Mouse (Mus musculus): ENCODE results near the gene Fzd10. TPM values are rescaled to one million over a fixed set of nuclear protein-coding genes. Genes with fewer than 3 reads are reported as not detected.

Fzd10 gene
- polyA plus RNA-seq, 1 experiment from 2014 or later = 14.0 TPM

DNA sequence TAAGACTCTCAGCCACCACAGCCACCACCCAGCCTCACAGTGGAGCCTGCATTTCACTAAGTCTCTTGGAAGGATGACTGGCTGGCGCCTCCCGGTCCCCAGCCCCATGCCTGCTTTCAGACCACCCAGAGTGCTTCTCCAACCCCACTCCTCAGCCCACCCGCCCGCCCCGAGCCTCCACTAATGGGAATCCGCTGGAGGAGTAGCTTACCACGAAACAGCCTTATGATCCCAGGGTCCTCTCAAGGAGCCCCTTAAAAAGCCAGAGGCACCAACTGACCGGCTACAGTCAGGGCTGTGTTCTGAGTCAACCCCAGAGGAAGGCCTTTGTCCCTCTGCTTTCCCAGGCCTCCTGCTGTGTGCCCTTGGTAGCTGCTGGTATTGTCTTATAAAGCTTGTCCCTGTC, 19.1 kb upstream of the Fzd10 start:
- peak overlapping the region; percentile 89 for H3K27ac ChIP-seq (replicated peaks)
- H3K4me3 ChIP-seq = peak overlapping the region; percentile 32
- peaks cover 11% of the 10 kb centered on the region for H3K36me3 ChIP-seq
- peaks cover 36% of the 10 kb centered on the region for H3K27me3 ChIP-seq (ENCODE audit: low read depth, poor library complexity, severe bottlenecking)
- WGBS = 7% methylated on average over 8 of the region's 8 CpGs
- DNase-seq (ENCODE audit: low spot score) = peak; percentile 59
- peaks cover 44% of the 10 kb centered on the region for H3K4me1 ChIP-seq
- no peaks in the 10 kb centered on the region for H3K9me3 ChIP-seq (replicated peaks)

DNA sequence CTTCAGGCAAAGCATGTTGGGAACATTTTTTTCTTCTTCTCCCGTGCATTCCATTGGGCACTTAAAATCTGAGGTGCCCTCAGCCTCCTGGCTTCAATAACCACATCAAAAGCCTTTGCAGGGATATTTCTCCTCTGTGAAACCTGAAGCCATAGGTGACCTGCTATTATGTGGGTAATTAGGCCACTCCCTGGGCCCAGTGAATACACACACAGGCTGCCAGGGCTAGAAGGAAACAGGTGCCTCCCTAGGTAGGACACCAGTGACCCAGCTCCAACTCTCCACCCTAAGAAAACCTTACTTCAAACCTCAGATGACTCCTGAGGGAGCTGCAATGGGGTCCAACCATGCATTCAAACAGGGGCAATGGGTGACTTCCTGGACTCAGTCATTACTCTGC, 11.4 kb upstream of the Fzd10 start:
- peaks cover 46% of the 10 kb centered on the region for H3K27me3 ChIP-seq (ENCODE audit: low read depth, poor library complexity, severe bottlenecking)
- DNase-seq (ENCODE audit: low spot score) = no peak
- no peaks in the 10 kb centered on the region for H3K9me3 ChIP-seq (replicated peaks)
- WGBS = 79% methylated on average over 1 of the region's 1 CpGs
- H3K36me3 ChIP-seq = peaks cover 18% of the 10 kb centered on the region
- no peak overlapping the region for H3K27ac ChIP-seq (replicated peaks)
- peaks cover 9% of the 10 kb centered on the region for H3K4me1 ChIP-seq
- H3K4me3 ChIP-seq = no peak overlapping the region

DNA sequence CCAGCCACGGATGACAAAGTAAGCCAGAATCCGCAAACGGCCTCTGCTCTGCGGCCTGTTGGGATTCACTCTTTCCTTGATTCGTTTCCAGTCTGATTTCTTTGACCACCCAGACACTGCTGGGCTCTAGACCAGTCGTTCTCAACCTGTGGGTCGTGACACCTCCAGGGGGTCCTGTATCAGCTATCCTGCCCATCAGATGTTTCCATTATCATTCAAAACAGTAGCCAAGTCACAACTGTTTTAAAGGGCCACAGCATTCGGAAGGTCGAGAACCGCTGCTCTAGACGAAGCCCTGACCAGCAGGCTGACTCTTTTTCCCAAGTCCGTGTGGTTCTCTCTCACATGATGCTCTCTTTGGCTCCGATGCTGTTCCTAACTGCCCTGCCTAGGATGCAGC, 7.2 kb upstream of the Fzd10 start:
- whole genome bisulfite sequencing = 85% methylated on average over 13 of the region's 13 CpGs
- H3K4me1 ChIP-seq = peaks cover 48% of the 10 kb centered on the region
- peak overlapping the region; percentile 68 for H3K27ac ChIP-seq (replicated peaks)

DNA sequence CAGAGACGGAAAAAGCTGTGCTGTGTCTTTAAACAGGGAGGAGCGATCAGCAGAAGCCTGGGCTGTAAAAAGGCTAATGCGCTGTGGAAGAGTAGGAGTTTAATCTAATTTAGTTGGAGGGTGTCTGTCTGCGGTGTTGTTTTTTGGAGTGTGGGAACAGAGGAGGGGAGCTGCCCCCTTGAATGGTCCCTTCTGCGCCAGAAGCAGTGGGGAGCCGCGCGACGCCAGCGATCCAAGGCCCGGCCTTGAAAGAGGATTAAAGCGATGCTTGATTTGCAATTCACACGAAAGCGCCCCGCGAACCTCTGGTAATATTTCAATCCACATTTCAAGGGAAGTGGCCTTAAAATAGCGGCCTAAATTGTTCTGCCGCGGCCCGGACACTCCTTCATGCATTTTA, 3.8 kb upstream of the Fzd10 start:
- under 1% methylated on average over 20 of the region's 20 CpGs for WGBS
- H3K4me1 ChIP-seq = peaks cover 80% of the 10 kb centered on the region
- peaks cover 18% of the 10 kb centered on the region for H3K36me3 ChIP-seq
- peaks cover 72% of the 10 kb centered on the region for H3K27me3 ChIP-seq (ENCODE audit: low read depth, poor library complexity, severe bottlenecking)
- H3K4me3 ChIP-seq = peak overlapping the region; percentile 93
- DNase-seq (ENCODE audit: low spot score) = peak; percentile 85
- H3K9me3 ChIP-seq (replicated peaks) = no peaks in the 10 kb centered on the region
- peak overlapping the region; percentile 98 for H3K27ac ChIP-seq (replicated peaks)

More for the DNA sequence above, 7.2 kb upstream of the Fzd10 start:
- Histone ChIP-seq H3K9me3 (replicated peaks) (no peaks in the 10 kb centered on the region), H3K4me3 (no peak overlapping the region), H3K36me3 (peaks cover 18% of the 10 kb centered on the region), H3K27me3 (ENCODE audit: low read depth, poor library complexity, severe bottlenecking) (peaks cover 72% of the 10 kb centered on the region)
- DNase-seq (ENCODE audit: low spot score) = no peak

DNA sequence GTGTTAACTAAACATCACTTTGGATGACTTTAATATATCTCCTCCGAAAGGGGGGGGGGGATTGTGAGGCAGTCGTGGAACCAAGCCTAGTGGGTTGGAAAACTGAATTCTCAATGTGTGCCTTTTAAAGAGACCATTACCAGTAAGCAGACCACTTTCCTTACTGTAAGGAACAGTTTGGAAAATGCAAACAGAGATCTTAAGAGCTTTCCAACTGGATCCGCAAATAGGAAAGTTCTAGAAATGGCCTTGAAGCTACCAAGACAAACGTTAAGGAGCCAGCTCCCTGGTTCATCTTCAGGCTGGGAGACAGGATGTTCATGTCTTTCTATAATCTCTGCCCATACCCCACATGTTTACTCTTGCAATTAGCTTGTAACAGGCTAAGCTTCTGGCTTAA, 3.3 kb upstream of the Fzd10 start:
- H3K36me3 ChIP-seq = peaks cover 22% of the 10 kb centered on the region
- peak overlapping the region; percentile 93 for H3K4me3 ChIP-seq
- H3K27me3 ChIP-seq (ENCODE audit: low read depth, poor library complexity, severe bottlenecking) = peaks cover 72% of the 10 kb centered on the region
- DNase-seq (ENCODE audit: low spot score) = no peak
- H3K9me3 ChIP-seq (replicated peaks) = no peaks in the 10 kb centered on the region
- peaks cover 85% of the 10 kb centered on the region for H3K4me1 ChIP-seq
- H3K27ac ChIP-seq (replicated peaks) = peak overlapping the region; percentile 98
- WGBS = 7% methylated on average over 4 of the region's 4 CpGs

DNA sequence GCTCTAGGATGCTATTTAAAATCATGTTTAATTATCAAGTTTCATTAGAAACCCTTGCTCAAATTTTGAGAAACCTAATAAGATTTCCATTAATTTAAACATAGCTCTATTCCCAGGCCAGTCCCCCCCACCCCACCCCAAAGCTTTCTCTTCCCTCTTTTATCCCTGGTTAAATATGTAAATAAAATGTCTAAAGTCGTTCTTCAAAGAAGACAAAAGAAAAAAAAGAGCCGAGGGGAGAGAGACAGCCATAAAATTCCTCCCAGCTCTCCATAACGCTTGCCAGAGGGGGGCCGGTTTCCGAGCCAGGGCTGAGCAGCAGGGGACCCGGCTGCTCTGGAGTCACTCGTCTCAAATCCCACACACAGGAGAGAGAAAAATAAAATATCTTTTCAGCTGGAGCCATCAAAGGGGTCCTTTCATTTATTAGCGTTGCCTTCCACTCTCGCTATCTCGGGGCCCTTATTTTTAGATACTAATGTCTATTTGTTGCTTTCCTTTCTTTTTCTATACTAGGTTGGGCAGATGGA, 2.4 kb upstream of the Fzd10 start:
- peak; percentile 60 for DNase-seq (ENCODE audit: low spot score)
- H3K4me1 ChIP-seq = peaks cover 94% of the 10 kb centered on the region

DNA sequence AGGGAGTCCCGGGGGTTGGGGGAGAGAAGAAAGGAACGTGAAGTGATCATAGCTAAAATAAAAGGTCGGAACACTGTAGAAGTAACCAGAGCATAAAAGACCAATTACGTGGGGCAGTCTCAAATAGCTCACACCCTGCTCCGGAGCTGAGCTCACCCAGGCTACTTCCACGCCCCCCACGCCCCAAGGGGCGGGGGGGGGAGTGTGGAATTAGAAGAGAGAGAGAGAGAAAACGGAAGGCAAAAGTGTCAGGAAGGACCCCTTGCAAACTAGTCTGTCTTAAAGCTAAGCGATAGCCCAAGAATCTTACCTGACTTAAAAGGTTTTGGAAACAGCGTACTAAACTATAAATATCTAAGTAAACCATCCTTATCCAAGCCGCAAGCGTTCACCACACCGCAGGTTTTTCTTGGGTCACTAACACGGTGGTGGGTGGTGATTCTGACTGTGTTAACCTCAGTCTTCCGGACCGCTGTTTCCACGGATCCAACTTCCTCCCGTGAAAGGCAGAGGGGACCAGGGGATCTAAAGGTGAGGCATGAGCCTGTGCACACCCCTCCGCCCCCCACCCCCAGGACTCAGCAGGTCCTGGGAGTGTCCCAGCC, 1.8 kb upstream of the Fzd10 start:
- DNase-seq (ENCODE audit: low spot score) = peak; percentile 52
- peaks cover 68% of the 10 kb centered on the region for H3K27me3 ChIP-seq (ENCODE audit: low read depth, poor library complexity, severe bottlenecking)
- H3K9me3 ChIP-seq (replicated peaks) = no peaks in the 10 kb centered on the region
- peaks cover 22% of the 10 kb centered on the region for H3K36me3 ChIP-seq
- peak overlapping the region; percentile 98 for H3K27ac ChIP-seq (replicated peaks)
- WGBS = under 1% methylated on average over 20 of the region's 20 CpGs
- H3K4me1 ChIP-seq = peaks cover 98% of the 10 kb centered on the region
- peak overlapping the region; percentile 93 for H3K4me3 ChIP-seq

More for the DNA sequence above, 2.4 kb upstream of the Fzd10 start:
- Histone ChIP-seq H3K36me3 (peaks cover 23% of the 10 kb centered on the region), H3K27me3 (ENCODE audit: low read depth, poor library complexity, severe bottlenecking) (peaks cover 72% of the 10 kb centered on the region), H3K4me3 (peak overlapping the region; percentile 93), H3K9me3 (replicated peaks) (no peaks in the 10 kb centered on the region), H3K27ac (replicated peaks) (peak overlapping the region; percentile 98)
- under 1% methylated on average over 10 of the region's 10 CpGs for WGBS

DNA sequence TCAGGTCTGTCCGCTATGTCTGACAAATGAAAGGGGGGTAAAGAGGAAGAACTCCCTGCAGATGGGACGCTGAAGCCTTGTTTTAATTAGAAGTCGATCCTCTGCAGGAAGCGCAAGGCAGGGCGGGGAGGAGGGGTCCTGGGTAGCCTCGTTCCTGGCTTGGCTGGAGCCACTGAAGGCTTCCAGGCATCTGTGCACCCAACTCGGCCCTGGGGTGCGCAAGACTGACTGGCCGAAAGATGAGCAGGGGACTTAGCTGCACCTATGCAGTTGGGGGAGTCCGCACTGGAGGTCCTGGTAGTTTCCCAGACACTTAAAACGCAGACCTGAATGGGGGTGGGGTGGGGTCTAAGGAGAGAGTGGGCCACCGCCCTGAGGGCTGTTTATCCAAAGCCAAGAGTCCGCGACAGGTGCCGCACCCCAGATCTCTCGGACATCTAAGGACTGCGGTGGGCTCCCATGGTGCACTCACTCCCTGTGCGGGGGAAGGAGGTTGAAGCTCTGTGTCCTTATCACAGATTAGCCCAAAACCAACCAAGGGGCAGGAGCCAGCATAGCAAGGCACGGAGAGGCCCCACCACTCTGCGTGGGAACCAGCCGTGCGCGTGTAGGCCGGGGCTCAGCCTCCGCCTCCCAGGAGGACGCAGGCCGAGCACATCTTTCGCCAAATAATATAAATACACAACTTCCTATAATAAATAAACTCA, 1.1 kb upstream of the Fzd10 start:
- Histone ChIP-seq H3K4me3 (peak overlapping the region; percentile 93), H3K27ac (replicated peaks) (peak overlapping the region; percentile 98), H3K9me3 (replicated peaks) (no peaks in the 10 kb centered on the region), H3K36me3 (peaks cover 23% of the 10 kb centered on the region), H3K4me1 (peaks cover 98% of the 10 kb centered on the region), H3K27me3 (ENCODE audit: low read depth, poor library complexity, severe bottlenecking) (peaks cover 67% of the 10 kb centered on the region)
- 0% methylated on average over 28 of the region's 28 CpGs for WGBS
- DNase-seq (ENCODE audit: low spot score) = peak; percentile 71

DNA sequence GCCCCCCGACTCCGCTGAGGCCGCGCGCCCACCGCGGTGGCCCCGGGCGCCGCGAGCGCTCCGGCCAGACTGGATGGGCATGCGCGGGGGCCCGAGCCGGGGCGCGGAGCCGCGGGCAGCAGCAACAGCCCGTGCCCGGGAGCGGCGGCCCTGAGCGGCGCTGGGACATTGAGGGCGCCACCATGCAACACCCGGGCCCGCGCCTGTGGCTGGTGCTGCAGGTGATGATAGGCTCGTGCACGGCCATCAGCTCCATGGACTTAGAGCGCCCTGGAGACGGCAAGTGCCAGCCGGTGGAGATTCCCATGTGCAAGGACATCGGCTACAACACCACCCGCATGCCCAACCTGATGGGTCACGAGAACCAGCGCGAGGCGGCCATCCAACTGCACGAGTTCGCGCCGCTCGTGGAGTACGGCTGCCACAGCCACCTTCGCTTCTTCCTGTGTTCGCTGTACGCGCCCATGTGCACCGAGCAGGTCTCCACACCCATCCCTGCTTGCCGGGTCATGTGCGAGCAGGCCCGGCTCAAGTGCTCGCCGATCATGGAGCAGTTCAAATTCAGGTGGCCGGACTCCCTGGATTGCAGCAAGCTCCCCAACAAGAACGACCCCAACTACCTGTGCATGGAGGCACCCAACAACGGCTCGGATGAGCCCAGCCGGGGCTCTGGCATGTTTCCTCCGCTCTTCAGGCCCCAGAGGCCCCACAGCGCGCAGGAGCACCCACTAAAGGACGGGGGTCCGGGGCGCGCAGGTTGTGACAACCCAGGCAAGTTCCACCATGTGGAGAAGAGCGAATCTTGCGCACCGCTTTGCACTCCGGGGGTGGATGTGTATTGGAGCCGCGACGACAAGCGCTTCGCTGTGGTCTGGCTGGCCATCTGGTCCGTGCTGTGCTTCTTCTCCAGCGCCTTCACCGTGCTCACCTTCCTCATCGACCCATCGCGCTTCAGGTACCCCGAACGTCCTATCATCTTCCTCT, 684 bp downstream of the Fzd10 start:
- H3K27me3 ChIP-seq (ENCODE audit: low read depth, poor library complexity, severe bottlenecking) = peaks cover 68% of the 10 kb centered on the region
- no peaks in the 10 kb centered on the region for H3K9me3 ChIP-seq (replicated peaks)
- H3K4me1 ChIP-seq = peaks cover 97% of the 10 kb centered on the region
- H3K27ac ChIP-seq (replicated peaks) = peak overlapping the region; percentile 98
- H3K4me3 ChIP-seq = peak overlapping the region; percentile 93
- peak; percentile 57 for DNase-seq (ENCODE audit: low spot score)
- H3K36me3 ChIP-seq = peaks cover 31% of the 10 kb centered on the region
- under 1% methylated on average over 87 of the region's 87 CpGs for WGBS

DNA sequence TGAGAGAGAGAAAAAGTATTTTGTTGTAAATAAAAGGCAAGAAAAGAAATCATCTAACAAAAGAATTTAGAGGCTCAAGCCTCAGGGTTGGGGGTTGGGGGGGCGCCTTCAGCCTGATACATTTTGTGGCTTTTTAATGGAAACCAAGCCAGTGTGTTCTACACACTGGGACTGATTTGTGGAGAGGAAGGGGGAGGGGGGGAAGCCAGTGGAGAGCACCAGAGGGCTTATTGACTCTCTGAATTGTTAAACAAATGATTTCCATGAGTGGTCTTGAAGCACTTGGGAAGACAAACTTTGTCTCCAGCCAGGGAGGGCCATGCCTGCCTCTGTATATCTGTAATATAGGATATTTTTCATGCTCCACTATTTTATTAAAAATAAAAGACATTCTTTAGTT, 3.0 kb downstream of the Fzd10 start:
- peaks cover 80% of the 10 kb centered on the region for H3K27me3 ChIP-seq (ENCODE audit: low read depth, poor library complexity, severe bottlenecking)
- H3K4me3 ChIP-seq = peak overlapping the region; percentile 93
- no peaks in the 10 kb centered on the region for H3K9me3 ChIP-seq (replicated peaks)
- WGBS = 38% methylated on average over 1 of the region's 1 CpGs
- no peak for DNase-seq (ENCODE audit: low spot score)
- H3K27ac ChIP-seq (replicated peaks) = peak overlapping the region; percentile 98
- H3K36me3 ChIP-seq = peaks cover 31% of the 10 kb centered on the region
- H3K4me1 ChIP-seq = peaks cover 85% of the 10 kb centered on the region

DNA sequence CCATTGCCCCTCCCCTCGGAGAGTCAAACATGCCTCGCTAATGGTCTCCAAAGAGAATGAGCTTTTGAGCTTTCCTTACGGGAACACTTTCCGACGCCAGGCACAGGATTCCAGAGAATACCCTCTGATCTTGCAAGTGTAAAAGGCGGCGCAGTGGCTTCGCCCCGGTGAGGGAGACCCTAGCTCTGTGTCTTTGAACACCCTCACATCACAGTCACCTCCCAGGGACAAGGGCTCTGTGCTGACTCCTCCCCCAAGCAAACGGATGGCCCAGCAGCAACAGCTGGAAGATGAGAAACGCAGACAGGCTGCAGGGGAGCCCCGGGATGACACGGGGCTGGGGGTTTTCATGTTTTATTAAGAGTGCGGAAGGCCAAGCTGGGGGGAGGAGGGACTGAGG, 6.0 kb downstream of the Fzd10 start:
- Histone ChIP-seq H3K27me3 (ENCODE audit: low read depth, poor library complexity, severe bottlenecking) (peaks cover 78% of the 10 kb centered on the region), H3K9me3 (replicated peaks) (no peaks in the 10 kb centered on the region), H3K4me1 (peaks cover 58% of the 10 kb centered on the region), H3K27ac (replicated peaks) (peak overlapping the region; percentile 63), H3K4me3 (peak overlapping the region; percentile 93), H3K36me3 (peaks cover 31% of the 10 kb centered on the region)
- WGBS = 7% methylated on average over 14 of the region's 14 CpGs
- DNase-seq (ENCODE audit: low spot score) = peak; percentile 46

DNA sequence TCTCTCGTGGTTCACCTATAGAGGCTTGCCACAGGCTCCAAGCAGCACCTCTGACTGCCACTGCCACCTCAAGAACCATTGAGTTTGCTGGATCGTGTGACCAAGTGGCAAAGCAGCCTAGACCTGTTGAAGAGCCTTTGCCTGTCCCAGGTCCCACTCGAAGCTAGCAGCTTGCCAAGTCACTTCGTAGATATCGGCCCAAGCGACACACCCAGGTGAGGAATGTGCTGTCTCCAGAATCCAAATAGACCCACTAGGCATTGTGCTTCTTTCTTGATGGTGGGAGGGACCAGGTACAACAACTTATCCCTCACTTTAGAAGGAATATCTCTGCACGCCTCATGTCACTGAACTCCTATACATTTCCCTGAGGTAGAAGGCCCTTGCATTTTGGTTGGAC, 8.4 kb downstream of the Fzd10 start:
- peaks cover 33% of the 10 kb centered on the region for H3K4me1 ChIP-seq
- peaks cover 59% of the 10 kb centered on the region for H3K27me3 ChIP-seq (ENCODE audit: low read depth, poor library complexity, severe bottlenecking)
- 91% methylated on average over 7 of the region's 7 CpGs for WGBS
- H3K27ac ChIP-seq (replicated peaks) = no peak overlapping the region
- H3K4me3 ChIP-seq = no peak overlapping the region
- DNase-seq (ENCODE audit: low spot score) = no peak
- H3K36me3 ChIP-seq = peaks cover 13% of the 10 kb centered on the region
- H3K9me3 ChIP-seq (replicated peaks) = no peaks in the 10 kb centered on the region

Measured in midbrain, embryonic 10.5 days (tissue).